ENCODE assay signal across 9 mouse cellular contexts in the genomic region with DNA sequence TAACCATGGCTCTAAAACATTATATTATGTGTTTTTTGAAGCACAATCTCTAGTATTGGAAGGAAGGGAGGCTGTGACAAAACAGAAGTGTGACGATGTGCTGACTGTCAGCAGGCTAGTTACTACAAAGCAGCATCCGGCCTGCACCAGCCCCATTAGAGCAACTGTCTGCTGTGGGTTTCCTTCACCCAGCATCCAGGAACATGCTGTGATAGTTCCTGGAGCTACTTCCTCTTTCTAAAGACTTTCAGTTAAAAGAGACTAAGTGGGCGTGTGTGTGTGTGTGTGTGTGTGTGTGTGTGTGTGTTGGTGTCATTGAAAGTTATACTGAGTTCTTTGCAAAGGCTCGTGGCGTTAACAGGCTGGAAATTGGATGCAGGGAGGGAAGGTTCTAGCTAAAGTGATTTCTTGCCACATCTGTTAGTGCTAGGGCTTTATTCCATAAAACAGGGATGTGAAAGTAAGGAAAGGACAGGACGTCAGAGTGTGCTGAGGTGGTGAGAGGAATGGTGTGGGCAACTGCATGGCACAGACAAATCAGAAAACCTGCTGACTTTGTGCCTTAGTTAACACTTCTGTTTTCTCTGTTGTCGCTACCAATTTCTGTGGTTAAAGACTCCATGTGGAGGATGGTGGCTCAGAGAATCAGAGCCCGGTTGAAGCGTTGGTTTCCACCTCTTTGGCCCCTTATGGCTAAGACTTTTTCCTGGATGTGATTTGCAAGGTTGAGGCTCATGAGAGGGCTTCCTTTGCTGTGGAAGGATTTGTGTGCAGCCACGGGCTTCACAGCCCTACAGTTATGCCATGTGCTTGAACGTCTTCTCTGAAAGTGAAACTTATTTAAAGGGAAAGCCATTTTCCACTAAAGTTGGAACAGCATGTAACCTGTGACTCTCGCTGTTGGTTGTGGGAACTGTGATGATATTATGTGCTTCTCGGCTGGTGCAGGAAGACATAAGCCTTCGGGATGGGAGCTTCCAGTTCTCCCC.
DNase-seq lines count a peak whose midpoint lies in the region; ATAC-seq and TF ChIP-seq lines count a peak whose summit lies in the region.
"Had no signal": no experiment of that assay in that cellular context is flagged by ENCODE, and none has a peak within 500 bp of the region (broad histone marks: within the 10 kb centered on the region; RNA-seq: fewer than 3 reads in every experiment).

No protein-coding gene starts in this region.

- H3K27ac ChIP-seq in heart, embryonic 16.5 days (ENCODE audit: low read length) = 0 out of 2 replicates have a peak overlapping the region, but pooled peaks have one; percentile 9
- peak overlapping the region; percentile 67 for H3K27ac ChIP-seq in liver, adult 2 months (replicated peaks; ENCODE audit: insufficient read depth, low read depth, low read length)
- H3K27ac ChIP-seq: hindbrain, embryonic 15.5 days had no signal

- WGBS in heart, embryonic 16.5 days = 70% methylated on average over 14 of the region's 14 CpGs
- WGBS in liver, adult 2 months = 76% methylated on average over 14 of the region's 14 CpGs

- no peak for TF ChIP-seq CTCF in liver, adult 2 months (IDR thresholded peaks at IDR 0.05; ENCODE audit: low read depth, low read length)

- no peak for TF ChIP-seq POLR2A in liver, adult 2 months (IDR thresholded peaks at IDR 0.05; ENCODE audit: extremely low read depth, insufficient read depth, low read length)

- H3K4me3 ChIP-seq in heart, embryonic 16.5 days (ENCODE audit: low read length) = no peak overlapping the region
- H3K4me3 ChIP-seq in liver, adult 2 months (ENCODE audit: insufficient read depth, low read depth, low read length) = no peak overlapping the region; the same call in 1 of the 2 replicates
- H3K4me3 ChIP-seq: hindbrain, embryonic 15.5 days had no signal

- no peaks in the 10 kb centered on the region for H3K4me1 ChIP-seq in heart, embryonic 16.5 days (ENCODE audit: control insufficient read depth, insufficient read depth, low read length)
- H3K4me1 ChIP-seq in liver, adult 2 months (ENCODE audit: control insufficient read depth, insufficient read depth, low read length) = no peaks in the 10 kb centered on the region
- H3K4me1 ChIP-seq: hindbrain, embryonic 15.5 days had no signal

- H3K4me2 ChIP-seq in heart, embryonic 16.5 days (ENCODE audit: low read depth, low read length) = peak overlapping the region; percentile 13
- H3K4me2 ChIP-seq: hindbrain, embryonic 15.5 days had no signal

- no peaks in the 10 kb centered on the region for H3K9me3 ChIP-seq in heart, embryonic 16.5 days (replicated peaks; ENCODE audit: control insufficient read depth, low read length)
- H3K9me3 ChIP-seq: hindbrain, embryonic 15.5 days had no signal

- H3K27me3 ChIP-seq in heart, embryonic 16.5 days (ENCODE audit: control insufficient read depth, insufficient read depth, low read length) = no peaks in the 10 kb centered on the region
- H3K27me3 ChIP-seq in liver, adult 2 months (ENCODE audit: control insufficient read depth, insufficient read depth, low read length) = peaks cover 2% of the 10 kb centered on the region; the same call in 1 of the 2 replicates
- H3K27me3 ChIP-seq: hindbrain, embryonic 15.5 days had no signal

- peak; percentile 67 for ATAC-seq in heart, embryonic 16.5 days (replicated peaks; ENCODE audit: extremely low read depth, insufficient read depth, low FRiP score)

- no peaks in the 10 kb centered on the region for H3K36me3 ChIP-seq in heart, embryonic 16.5 days (ENCODE audit: control insufficient read depth, insufficient read depth)
- no peaks in the 10 kb centered on the region for H3K36me3 ChIP-seq in liver, adult 2 months (ENCODE audit: control insufficient read depth, insufficient read depth, low read length)
- H3K36me3 ChIP-seq: hindbrain, embryonic 15.5 days had no signal

- no peak overlapping the region for H3K9ac ChIP-seq in heart, embryonic 16.5 days (ENCODE audit: low read length)
- no peak overlapping the region for H3K9ac ChIP-seq in liver, adult 2 months (ENCODE audit: low read depth, low read length)
- H3K9ac ChIP-seq: hindbrain, embryonic 15.5 days had no signal

- peak; percentile 83 for DNase-seq in layer of hippocampus, adult 9-11 months
- DNase-seq in layer of hippocampus, postnatal 25 days (ENCODE audit: extremely low spot score in 1 of 2, low spot score in 1 of 2) = no peak
- peak; percentile 31 for DNase-seq in liver, adult 2 months (ENCODE audit: extremely low read depth, low read depth, low spot score)
- peak; percentile 22 for DNase-seq in right cerebral cortex, postnatal 14 days
- DNase-seq in cerebellum, postnatal 4 days (ENCODE audit: low spot score in 2 of 2) = no peak
- no peak for DNase-seq in urinary bladder, postnatal 25 days (ENCODE audit: low spot score)
- no peak for DNase-seq in embryo, embryonic 11 days

- H3K79me2 ChIP-seq in liver, adult 2 months (ENCODE audit: control insufficient read depth, insufficient read depth, low read length) = no peaks in the 10 kb centered on the region

Comparison
In these comparisons a context has a peak if more than half of its experiments do, and no peak if none do; other contexts are left out.
1. DNase-seq: peak in layer of hippocampus, adult 9-11 months (single experiment), liver, adult 2 months (single experiment) and right cerebral cortex, postnatal 14 days (single experiment); none in layer of hippocampus, postnatal 25 days (0 of 2), cerebellum, postnatal 4 days (0 of 2), urinary bladder, postnatal 25 days (single experiment) and embryo, embryonic 11 days (single experiment).